Mouse (Mus musculus) embryonic fibroblast, embryonic 13.5 days (primary cell): ENCODE measurements around the gene Pced1b. TPM values are rescaled to one million over a fixed set of nuclear protein-coding genes. Genes with fewer than 3 reads are reported as not detected.
A peak's percentile ranks its signal among the peaks of the same experiment; 100 is the strongest.
"Not testable (repeated sequence)": the region's sequence is repeated elsewhere in the genome, so short reads cannot be mapped to it uniquely, and the experiment has no call there.

Experiments
- H3K27ac ChIP-seq: 2 replicates; pipeline ENCODE4 v1.5.1; 2012; ENCODE audit warnings: low read length, control low read depth, inconsistent platforms; ENCODE audit not compliant: insufficient read depth
- H3K4me1 ChIP-seq: 2 replicates; pipeline ENCODE4 v1.6.1; 2011; ENCODE audit warnings: low read length; ENCODE audit not compliant: control insufficient read depth, insufficient read depth
- H3K4me3 ChIP-seq: 2 replicates; pipeline ENCODE4 v1.5.1; 2011; ENCODE audit warnings: mild to moderate bottlenecking, control low read depth, low read length; ENCODE audit not compliant: insufficient read depth
- CTCF ChIP-seq: IDR thresholded peaks from 2 replicates; pipeline ENCODE4 v1.5.1; 2011; ENCODE audit warnings: mild to moderate bottlenecking, control low read depth, low read length, moderate library complexity, borderline replicate concordance; ENCODE audit not compliant: insufficient read depth
- POLR2A ChIP-seq: IDR thresholded peaks from 2 replicates; pipeline ENCODE4 v1.6.1; 2011; ENCODE audit warnings: low read depth, mild to moderate bottlenecking, control low read depth, low read length, moderate library complexity
- polyA plus RNA-seq: library from polyadenylated mRNA; stranded (reverse); fragments of >200 nt; gene quantifications from 2 replicates; pipeline ENCODE4 v1.2.4, GENCODE M21; 2011; ENCODE audit warnings: low read depth; ENCODE audit not compliant: missing spikeins, insufficient read length

Gene Pced1b
- polyA plus RNA-seq, 1 experiment = 4.9 TPM

GRCm38 (mm10) chr15:97368035-97368608 is 121.2 kb downstream of the Pced1b start:
- Histone ChIP-seq H3K4me1 (0 out of 2 replicates have a peak, but pooled peaks cover 3% of the 10 kb centered on the region), H3K27ac (no peak overlapping the region), H3K4me3 (no peak overlapping the region)
- TF ChIP-seq POLR2A = no peak
- TF ChIP-seq CTCF = no peak

DNA sequence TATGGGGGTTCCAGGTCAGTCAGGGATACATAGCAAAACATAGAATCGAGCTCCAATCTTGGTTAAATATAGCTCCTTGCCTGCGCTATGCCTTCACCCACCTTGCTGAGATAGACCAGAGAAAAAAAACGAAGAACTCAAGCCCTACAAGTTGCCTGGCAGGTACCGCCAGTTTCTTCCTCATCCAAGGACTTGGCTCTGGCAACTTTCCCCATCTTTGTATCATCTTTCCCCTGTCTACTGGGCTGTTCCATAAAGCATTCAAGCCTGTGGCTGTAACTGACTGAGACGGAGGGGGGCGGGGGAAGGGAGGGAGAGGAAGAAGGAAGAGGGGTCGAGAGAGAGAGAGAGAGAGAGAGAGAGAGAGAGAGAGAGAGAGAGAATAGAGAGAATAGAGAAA is 121.7 kb downstream of the Pced1b start:
- TF ChIP-seq POLR2A (no peak), CTCF (no peak)
- Histone ChIP-seq H3K4me1 (0 out of 2 replicates have a peak, but pooled peaks cover 5% of the 10 kb centered on the region), H3K4me3 (no peak overlapping the region), H3K27ac (no peak overlapping the region)

- H3K4me1 ChIP-seq = peaks cover 7% of the 10 kb centered on the region; the same call in 1 of the 2 replicates
- H3K27ac ChIP-seq = no peak overlapping the region
- no peak overlapping the region for H3K4me3 ChIP-seq
- no peak for TF ChIP-seq POLR2A
- TF ChIP-seq CTCF = no peak
These were observed 122.2 kb downstream of the Pced1b start for GRCm38 (mm10) chr15:97369144-97369543.

DNA sequence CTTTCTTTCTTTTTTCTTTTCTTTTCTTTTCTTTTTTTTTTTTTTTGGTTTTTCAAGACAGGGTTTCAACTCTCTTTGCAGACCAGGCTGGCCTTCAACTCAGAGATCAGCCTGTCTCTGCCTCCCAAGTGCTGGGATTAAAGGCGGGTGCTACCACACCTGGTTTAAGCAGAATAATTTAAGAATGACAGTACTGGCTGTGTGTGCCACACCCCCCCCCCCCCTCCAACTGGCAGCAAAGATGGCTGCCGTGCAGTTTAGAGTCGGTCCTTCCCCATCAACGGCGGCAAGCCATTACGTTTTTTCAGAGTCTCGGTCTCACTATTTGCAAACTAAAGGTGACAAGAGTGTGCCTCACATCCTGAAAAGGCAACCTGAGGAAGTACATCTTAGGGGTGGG is 124.0 kb downstream of the Pced1b start:
- H3K27ac ChIP-seq = no peak overlapping the region
- H3K4me3 ChIP-seq = no peak overlapping the region
- peaks cover 7% of the 10 kb centered on the region; the same call in 1 of the 2 replicates for H3K4me1 ChIP-seq
- TF ChIP-seq CTCF (no peak), POLR2A (no peak)

GRCm38 (mm10) chr15:97372043-97372442 is 125.1 kb downstream of the Pced1b start:
- H3K27ac ChIP-seq, H3K4me1 ChIP-seq, H3K4me3 ChIP-seq: not testable (repeated sequence)

DNA sequence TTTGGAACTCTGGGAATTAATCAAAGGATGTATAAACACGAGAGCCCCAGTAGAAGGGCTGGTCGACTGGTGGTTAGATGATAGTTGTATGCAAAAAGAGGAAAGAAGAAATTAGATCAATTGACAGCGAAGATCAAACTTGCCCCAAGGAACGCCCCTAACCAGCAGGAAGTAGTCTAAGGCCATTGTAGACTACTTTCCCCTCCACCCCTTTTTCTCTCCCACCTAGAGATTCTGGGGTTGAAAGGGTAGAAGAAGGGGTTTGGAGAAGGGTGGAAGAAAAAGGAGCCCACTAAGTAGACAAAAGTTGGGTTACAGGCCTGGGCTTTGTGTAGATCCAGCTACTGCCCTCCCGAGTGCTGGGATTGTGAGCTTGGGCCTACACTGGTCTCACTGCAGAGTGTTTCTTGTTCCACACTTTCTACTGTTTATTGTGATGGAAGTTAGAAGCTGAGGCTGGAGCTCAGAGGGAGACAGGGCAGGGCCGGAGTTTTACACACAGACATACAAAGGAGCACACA is 125.8 kb downstream of the Pced1b start:
- Histone ChIP-seq H3K4me1 (peaks cover 7% of the 10 kb centered on the region; the same call in 1 of the 2 replicates), H3K4me3 (no peak overlapping the region), H3K27ac (0 out of 2 replicates have a peak overlapping the region, but pooled peaks have one; percentile 9)
- TF ChIP-seq POLR2A (no peak), CTCF (no peak)

DNA sequence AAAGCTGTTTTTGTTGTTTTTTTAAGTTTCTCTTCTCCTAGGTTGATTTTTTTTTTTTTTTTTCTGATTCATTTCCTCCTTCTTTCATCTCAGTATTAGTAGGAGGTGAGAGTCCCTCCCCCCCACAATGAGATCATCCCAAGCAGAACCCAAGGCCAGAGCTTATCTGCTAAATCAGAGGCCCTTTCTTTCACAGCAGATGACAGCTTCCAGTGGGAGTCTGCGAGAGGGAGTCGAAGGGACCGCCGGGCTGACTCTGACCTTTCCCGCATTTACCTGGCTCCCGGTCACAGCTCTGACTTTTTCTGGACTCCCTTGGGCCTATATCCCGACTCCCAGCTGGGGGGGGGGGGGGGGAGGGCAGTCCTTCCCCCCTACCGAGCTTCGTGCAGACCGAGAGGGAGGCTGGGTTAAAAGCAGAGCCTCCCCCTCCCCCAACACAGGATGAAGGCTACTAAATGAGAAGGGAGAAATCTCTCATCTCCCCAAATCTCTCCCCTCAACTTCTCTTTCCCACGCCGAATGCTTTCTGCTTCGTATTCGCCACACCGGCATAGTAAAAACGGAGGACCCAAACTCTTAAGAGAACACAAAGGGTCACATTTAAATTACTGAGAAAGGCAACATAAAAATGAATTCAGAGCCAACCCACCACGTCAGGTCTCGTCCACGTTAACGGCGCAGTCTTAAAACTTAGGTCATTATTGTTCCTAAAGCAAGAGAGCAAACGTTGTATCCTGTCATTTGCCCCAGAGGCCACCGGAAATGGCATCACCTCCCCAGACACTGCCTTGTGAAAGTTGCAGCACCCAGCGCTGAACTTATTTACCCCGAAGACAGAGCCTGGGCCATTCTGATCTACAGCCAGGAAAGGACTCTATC is 126.5 kb downstream of the Pced1b start:
- Histone ChIP-seq H3K4me3 (no peak overlapping the region), H3K27ac (no peak overlapping the region), H3K4me1 (peaks cover 7% of the 10 kb centered on the region; the same call in 1 of the 2 replicates)
- TF ChIP-seq POLR2A = no peak
- TF ChIP-seq CTCF = no peak

- no peak overlapping the region for H3K4me3 ChIP-seq
- TF ChIP-seq POLR2A = no peak
- no peak for TF ChIP-seq CTCF
- H3K4me1 ChIP-seq = peaks cover 7% of the 10 kb centered on the region; the same call in 1 of the 2 replicates
- H3K27ac ChIP-seq = no peak overlapping the region
These were observed 127.4 kb downstream of the Pced1b start for GRCm38 (mm10) chr15:97374085-97374844.

- no peak overlapping the region for H3K4me3 ChIP-seq
- TF ChIP-seq CTCF (no peak), POLR2A (no peak)
- H3K4me1 ChIP-seq = peaks cover 7% of the 10 kb centered on the region; the same call in 1 of the 2 replicates
- H3K27ac ChIP-seq = no peak overlapping the region
These were observed 128.2 kb downstream of the Pced1b start for GRCm38 (mm10) chr15:97374845-97375720.
